Mouse (Mus musculus): ENCODE measurements at regions not wholly inside any gene's neighbourhood (a gene's known extent, or its start where the extent isn't known, plus 50 kb on each side); places are given as distances from the start of the nearest gene placed in this dataset.
"Not testable (repeated sequence)": the region's sequence is repeated elsewhere in the genome, so short reads cannot be mapped to it uniquely, and the experiment has no call there.

- in situ Hi-C loops (cut with MboI, MseI) = no loop called here
Measured at GRCm38 (mm10) chr14:61743855-61744408, 136.7 kb downstream of the Kcnrg start.

GRCm38 (mm10) chr14:61753421-61753820, 146.2 kb downstream of the Kcnrg start:
- in situ Hi-C loops (cut with MboI, MseI) = no loop called here

- in situ Hi-C loops (cut with MboI, MseI) = no loop called here
Measured at GRCm38 (mm10) chr14:61756651-61757050, 149.4 kb downstream of the Kcnrg start.

GRCm38 (mm10) chr14:61757086-61757822, 150.0 kb downstream of the Kcnrg start:
- in situ Hi-C loops (cut with MboI, MseI) = no loop called here

GRCm38 (mm10) chr14:61757823-61758175, 150.5 kb downstream of the Kcnrg start:
- in situ Hi-C loops (cut with MboI, MseI) = no loop called here

- in situ Hi-C loops (cut with MboI, MseI) = no loop called here
Measured at GRCm38 (mm10) chr14:61758586-61758985, 151.3 kb downstream of the Kcnrg start.

- in situ Hi-C loops (cut with MboI, MseI) = not testable (repeated sequence)
Measured at GRCm38 (mm10) chr14:61760176-61760575, 152.9 kb downstream of the Kcnrg start.

GRCm38 (mm10) chr14:61762076-61762475, 154.8 kb downstream of the Kcnrg start:
- in situ Hi-C loops (cut with MboI, MseI) = no loop called here

- in situ Hi-C loops (cut with MboI, MseI) = no loop called here
Measured at GRCm38 (mm10) chr14:61769881-61770280, 162.6 kb downstream of the Kcnrg start.

GRCm38 (mm10) chr14:61774171-61774570, 166.9 kb downstream of the Kcnrg start:
- in situ Hi-C loops (cut with MboI, MseI) = no loop called here

GRCm38 (mm10) chr14:61778618-61779017, 171.4 kb downstream of the Kcnrg start:
- in situ Hi-C loops (cut with MboI, MseI) = no loop called here

- in situ Hi-C loops (cut with MboI, MseI) = no loop called here
Measured at GRCm38 (mm10) chr14:61783206-61783605, 175.9 kb downstream of the Kcnrg start.

- in situ Hi-C loops (cut with MboI, MseI) = no loop called here
Measured at GRCm38 (mm10) chr14:61784609-61785008, 177.4 kb downstream of the Kcnrg start.

- in situ Hi-C loops (cut with MboI, MseI) = no loop called here
Measured at GRCm38 (mm10) chr14:61786031-61786430, 178.8 kb downstream of the Kcnrg start.

- in situ Hi-C loops (cut with MboI, MseI) = no loop called here
Measured at GRCm38 (mm10) chr14:61787746-61788145, 180.5 kb downstream of the Kcnrg start.

GRCm38 (mm10) chr14:61788998-61789790, 181.9 kb downstream of the Kcnrg start:
- in situ Hi-C loops (cut with MboI, MseI) = no loop called here

GRCm38 (mm10) chr14:61795976-61796645, 188.9 kb downstream of the Kcnrg start:
- in situ Hi-C loops (cut with MboI, MseI) = no loop called here

GRCm38 (mm10) chr14:61796671-61797070, 189.4 kb downstream of the Kcnrg start:
- in situ Hi-C loops (cut with MboI, MseI) = no loop called here

GRCm38 (mm10) chr14:61803421-61803925, 196.2 kb downstream of the Kcnrg start:
- in situ Hi-C loops (cut with MboI, MseI) = no loop called here

GRCm38 (mm10) chr14:61805433-61805832, 198.2 kb downstream of the Kcnrg start:
- in situ Hi-C loops (cut with MboI, MseI) = no loop called here

- in situ Hi-C loops (cut with MboI, MseI) = no loop called here
Measured at GRCm38 (mm10) chr14:61808193-61808592, 200.9 kb downstream of the Kcnrg start.
